Mouse (Mus musculus): ENCODE data around the gene Pde4d. TPM values are rescaled to one million over a fixed set of nuclear protein-coding genes. Genes with fewer than 3 reads are reported as not detected.
"Not testable (repeated sequence)": the region's sequence is repeated elsewhere in the genome, so short reads cannot be mapped to it uniquely, and the experiment has no call there.

Pde4d gene
- polyA plus RNA-seq, 1 experiment from 2014 or later, result 18.6 TPM

- 82% methylated on average over 11 of the region's 11 CpGs for WGBS
- Histone ChIP-seq H3K36me3 (ENCODE audit: control insufficient read depth, insufficient read depth, low read length) (no peaks in the 10 kb centered on the region), H3K9me3 (ENCODE audit: control insufficient read depth, low read length) (no peaks in the 10 kb centered on the region), H3K4me3 (ENCODE audit: low read depth, low read length) (no peak overlapping the region), H3K4me1 (replicated peaks; ENCODE audit: control insufficient read depth, insufficient read depth, low read length) (no peaks in the 10 kb centered on the region), H3K27ac (ENCODE audit: low read depth) (no peak overlapping the region), H3K4me2 (ENCODE audit: low read length) (no peak overlapping the region), H3K27me3 (replicated peaks; ENCODE audit: control insufficient read depth, insufficient read depth, low read length) (no peaks in the 10 kb centered on the region), H3K9ac (ENCODE audit: low read length) (no peak overlapping the region)
- no peak for DNase-seq (ENCODE audit: low spot score)
- ATAC-seq (replicated peaks; ENCODE audit: low FRiP score, low TSS enrichment, low read depth), result no peak
Measured at GRCm38 (mm10) chr13:108766020-108766727, 316.4 kb downstream of the Pde4d start.

- ATAC-seq (replicated peaks; ENCODE audit: low FRiP score, low TSS enrichment, low read depth) (no peak), DNase-seq (ENCODE audit: low spot score) (no peak)
- Histone ChIP-seq H3K4me2 (ENCODE audit: low read length) (no peak overlapping the region), H3K27me3 (replicated peaks; ENCODE audit: control insufficient read depth, insufficient read depth, low read length) (no peaks in the 10 kb centered on the region), H3K36me3 (ENCODE audit: control insufficient read depth, insufficient read depth, low read length) (no peaks in the 10 kb centered on the region), H3K9me3 (ENCODE audit: control insufficient read depth, low read length) (no peaks in the 10 kb centered on the region), H3K27ac (ENCODE audit: low read depth) (no peak overlapping the region), H3K9ac (ENCODE audit: low read length) (no peak overlapping the region), H3K4me1 (replicated peaks; ENCODE audit: control insufficient read depth, insufficient read depth, low read length) (no peaks in the 10 kb centered on the region), H3K4me3 (ENCODE audit: low read depth, low read length) (no peak overlapping the region)
- 57% methylated on average over 3 of the region's 3 CpGs for WGBS
Measured at GRCm38 (mm10) chr13:108769465-108770056, 319.8 kb downstream of the Pde4d start.

GRCm38 (mm10) chr13:108772386-108772785 lies 322.6 kb downstream of the Pde4d start:
- Histone ChIP-seq H3K9me3 (ENCODE audit: control insufficient read depth, low read length) (no peaks in the 10 kb centered on the region), H3K4me1 (replicated peaks; ENCODE audit: control insufficient read depth, insufficient read depth, low read length) (no peaks in the 10 kb centered on the region), H3K9ac (ENCODE audit: low read length) (no peak overlapping the region), H3K36me3 (ENCODE audit: control insufficient read depth, insufficient read depth, low read length) (no peaks in the 10 kb centered on the region), H3K27ac (ENCODE audit: low read depth) (no peak overlapping the region), H3K4me2 (ENCODE audit: low read length) (no peak overlapping the region), H3K27me3 (replicated peaks; ENCODE audit: control insufficient read depth, insufficient read depth, low read length) (no peaks in the 10 kb centered on the region), H3K4me3 (ENCODE audit: low read depth, low read length) (no peak overlapping the region)
- DNase-seq (ENCODE audit: low spot score) (no peak), ATAC-seq (replicated peaks; ENCODE audit: low FRiP score, low TSS enrichment, low read depth) (no peak)
- 71% methylated on average over 3 of the region's 3 CpGs for WGBS

DNA sequence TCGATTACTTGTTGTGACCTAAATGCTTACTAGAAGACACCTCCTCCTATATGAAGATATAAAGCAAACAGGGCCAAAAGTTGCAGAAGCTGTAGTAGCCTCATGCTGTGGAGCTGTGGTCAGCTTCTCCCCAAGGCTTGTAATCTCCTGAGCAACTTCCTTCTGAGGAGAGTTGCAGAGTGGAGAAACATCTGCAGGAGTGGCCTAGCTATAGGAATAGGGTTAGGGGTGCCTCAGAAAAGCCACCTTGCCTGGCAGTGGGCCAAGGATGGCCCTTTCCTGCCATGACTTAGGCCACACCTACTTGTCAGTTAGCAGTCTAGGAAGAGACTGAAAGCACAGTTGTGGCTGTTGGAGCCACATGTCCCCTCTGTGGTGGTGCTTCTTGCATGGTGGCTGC lies 325.2 kb downstream of the Pde4d start:
- WGBS, result 84% methylated on average over 1 of the region's 1 CpGs
- ATAC-seq (replicated peaks; ENCODE audit: low FRiP score, low TSS enrichment, low read depth) (no peak), DNase-seq (ENCODE audit: low spot score) (no peak)
- Histone ChIP-seq H3K27ac (ENCODE audit: low read depth) (no peak overlapping the region), H3K9me3 (ENCODE audit: control insufficient read depth, low read length) (no peaks in the 10 kb centered on the region), H3K4me2 (ENCODE audit: low read length) (no peak overlapping the region), H3K4me3 (ENCODE audit: low read depth, low read length) (no peak overlapping the region), H3K36me3 (ENCODE audit: control insufficient read depth, insufficient read depth, low read length) (no peaks in the 10 kb centered on the region), H3K4me1 (replicated peaks; ENCODE audit: control insufficient read depth, insufficient read depth, low read length) (no peaks in the 10 kb centered on the region), H3K9ac (ENCODE audit: low read length) (no peak overlapping the region), H3K27me3 (replicated peaks; ENCODE audit: control insufficient read depth, insufficient read depth, low read length) (no peaks in the 10 kb centered on the region)

DNA sequence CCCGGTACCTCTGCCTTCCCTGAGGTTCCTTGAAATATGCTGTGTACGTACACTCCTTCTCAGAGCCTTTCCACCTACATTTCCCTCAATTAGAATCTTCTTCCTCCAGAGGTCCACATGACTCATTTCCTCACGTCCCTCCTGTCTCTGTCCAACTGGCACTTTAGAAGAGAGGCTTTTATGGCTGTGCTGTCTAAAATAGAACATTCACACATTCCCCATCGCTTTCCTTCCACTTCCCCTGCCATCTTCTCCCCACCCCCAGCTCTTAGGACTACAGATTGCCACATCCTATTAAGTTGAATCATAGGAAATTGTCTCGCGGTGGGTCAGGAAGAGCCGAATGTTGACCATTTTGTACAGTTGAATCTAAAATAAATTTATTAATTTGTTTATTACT lies 326.1 kb downstream of the Pde4d start:
- H3K9ac ChIP-seq (ENCODE audit: low read length), result no peak overlapping the region
- DNase-seq (ENCODE audit: low spot score) (no peak), ATAC-seq (replicated peaks; ENCODE audit: low FRiP score, low TSS enrichment, low read depth) (no peak)
- WGBS, result 63% methylated on average over 7 of the region's 7 CpGs
- H3K4me2 ChIP-seq (ENCODE audit: low read length), result no peak overlapping the region
- no peaks in the 10 kb centered on the region for H3K9me3 ChIP-seq (ENCODE audit: control insufficient read depth, low read length)
- H3K27ac ChIP-seq (ENCODE audit: low read depth), result no peak overlapping the region
- H3K4me1 ChIP-seq (replicated peaks; ENCODE audit: control insufficient read depth, insufficient read depth, low read length), result no peaks in the 10 kb centered on the region
- H3K27me3 ChIP-seq (replicated peaks; ENCODE audit: control insufficient read depth, insufficient read depth, low read length), result no peaks in the 10 kb centered on the region
- no peaks in the 10 kb centered on the region for H3K36me3 ChIP-seq (ENCODE audit: control insufficient read depth, insufficient read depth, low read length)
- no peak overlapping the region for H3K4me3 ChIP-seq (ENCODE audit: low read depth, low read length)

DNA sequence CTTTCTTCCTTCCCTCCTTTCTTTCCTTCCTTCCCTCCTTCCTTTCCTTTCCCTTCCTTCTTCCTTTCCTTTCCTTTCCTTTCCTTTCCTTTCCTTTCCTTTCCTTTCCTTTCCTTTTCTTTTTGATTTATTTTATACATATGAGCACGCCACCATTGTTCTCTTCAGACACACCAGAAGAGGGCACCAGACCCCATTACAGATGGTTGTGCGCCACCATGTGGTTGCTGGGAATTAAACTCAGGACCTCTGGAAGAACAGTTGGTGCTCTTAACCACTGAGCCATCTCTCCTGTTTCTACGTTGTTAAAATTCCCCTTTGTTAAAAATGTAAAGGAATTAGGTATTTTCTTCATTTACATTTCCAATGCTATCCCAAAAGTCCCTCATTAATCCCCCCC lies 347.9 kb downstream of the Pde4d start:
- H3K9me3 ChIP-seq (ENCODE audit: control insufficient read depth, low read length); H3K27me3 ChIP-seq (replicated peaks; ENCODE audit: control insufficient read depth, insufficient read depth, low read length); H3K27ac ChIP-seq (ENCODE audit: low read depth); DNase-seq (ENCODE audit: low spot score); H3K4me3 ChIP-seq (ENCODE audit: low read depth, low read length); H3K4me1 ChIP-seq (replicated peaks; ENCODE audit: control insufficient read depth, insufficient read depth, low read length); H3K36me3 ChIP-seq (ENCODE audit: control insufficient read depth, insufficient read depth, low read length); ATAC-seq (replicated peaks; ENCODE audit: low FRiP score, low TSS enrichment, low read depth); H3K9ac ChIP-seq (ENCODE audit: low read length); H3K4me2 ChIP-seq (ENCODE audit: low read length): not testable (repeated sequence)
- whole genome bisulfite sequencing, result 73% methylated on average over 3 of the region's 3 CpGs

DNA sequence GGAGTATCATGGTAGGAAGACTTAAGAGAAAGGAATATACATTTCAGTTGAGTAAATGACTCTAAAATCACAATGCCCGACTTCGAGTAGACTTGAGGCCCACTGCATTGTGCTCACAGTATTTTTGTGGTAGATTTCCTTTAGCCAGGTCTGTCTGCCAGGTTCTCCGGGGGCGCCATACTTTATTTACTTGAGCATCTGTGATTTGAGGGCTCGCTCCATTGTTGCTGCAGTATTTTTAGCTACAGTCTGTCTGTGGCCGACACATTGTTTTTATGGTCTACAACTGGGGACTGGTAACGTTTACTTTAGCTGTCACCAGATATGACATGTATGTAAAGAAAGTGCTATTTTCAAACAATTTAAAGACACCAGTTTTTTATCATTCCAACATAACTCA lies 359.4 kb downstream of the Pde4d start:
- no peak overlapping the region for H3K27ac ChIP-seq (ENCODE audit: low read depth)
- no peaks in the 10 kb centered on the region for H3K27me3 ChIP-seq (replicated peaks; ENCODE audit: control insufficient read depth, insufficient read depth, low read length)
- no peaks in the 10 kb centered on the region for H3K9me3 ChIP-seq (ENCODE audit: control insufficient read depth, low read length)
- no peak overlapping the region for H3K9ac ChIP-seq (ENCODE audit: low read length)
- 67% methylated on average over 7 of the region's 7 CpGs for WGBS
- H3K36me3 ChIP-seq (ENCODE audit: control insufficient read depth, insufficient read depth, low read length), result no peaks in the 10 kb centered on the region
- DNase-seq (ENCODE audit: low spot score) (no peak), ATAC-seq (replicated peaks; ENCODE audit: low FRiP score, low TSS enrichment, low read depth) (no peak)
- no peak overlapping the region for H3K4me3 ChIP-seq (ENCODE audit: low read depth, low read length)
- no peaks in the 10 kb centered on the region for H3K4me1 ChIP-seq (replicated peaks; ENCODE audit: control insufficient read depth, insufficient read depth, low read length)
- no peak overlapping the region for H3K4me2 ChIP-seq (ENCODE audit: low read length)

GRCm38 (mm10) chr13:108812956-108813355 lies 363.2 kb downstream of the Pde4d start:
- DNase-seq (ENCODE audit: low spot score) (peak; percentile 55), ATAC-seq (replicated peaks; ENCODE audit: low FRiP score, low TSS enrichment, low read depth) (no peak)
- no peaks in the 10 kb centered on the region for H3K27me3 ChIP-seq (replicated peaks; ENCODE audit: control insufficient read depth, insufficient read depth, low read length)
- 60% methylated on average over 3 of the region's 3 CpGs for WGBS
- no peak overlapping the region for H3K4me3 ChIP-seq (ENCODE audit: low read depth, low read length)
- no peak overlapping the region for H3K9ac ChIP-seq (ENCODE audit: low read length)
- no peak overlapping the region for H3K4me2 ChIP-seq (ENCODE audit: low read length)
- H3K27ac ChIP-seq (ENCODE audit: low read depth), result no peak overlapping the region
- no peaks in the 10 kb centered on the region for H3K36me3 ChIP-seq (ENCODE audit: control insufficient read depth, insufficient read depth, low read length)
- H3K4me1 ChIP-seq (replicated peaks; ENCODE audit: control insufficient read depth, insufficient read depth, low read length), result no peaks in the 10 kb centered on the region
- no peaks in the 10 kb centered on the region for H3K9me3 ChIP-seq (ENCODE audit: control insufficient read depth, low read length)

- Histone ChIP-seq H3K27me3 (replicated peaks; ENCODE audit: control insufficient read depth, insufficient read depth, low read length) (no peaks in the 10 kb centered on the region), H3K4me2 (ENCODE audit: low read length) (no peak overlapping the region), H3K9me3 (ENCODE audit: control insufficient read depth, low read length) (no peaks in the 10 kb centered on the region), H3K4me3 (ENCODE audit: low read depth, low read length) (no peak overlapping the region), H3K27ac (ENCODE audit: low read depth) (no peak overlapping the region), H3K36me3 (ENCODE audit: control insufficient read depth, insufficient read depth, low read length) (no peaks in the 10 kb centered on the region), H3K4me1 (replicated peaks; ENCODE audit: control insufficient read depth, insufficient read depth, low read length) (no peaks in the 10 kb centered on the region), H3K9ac (ENCODE audit: low read length) (no peak overlapping the region)
- DNase-seq (ENCODE audit: low spot score) (no peak), ATAC-seq (replicated peaks; ENCODE audit: low FRiP score, low TSS enrichment, low read depth) (0 out of 2 replicates have a peak, but pooled peaks have one; percentile 40)
- WGBS, result 57% methylated on average over 6 of the region's 6 CpGs
Measured at GRCm38 (mm10) chr13:108819846-108820408, 370.2 kb downstream of the Pde4d start.
